23 mouse cellular contexts compared by ENCODE assay signal in the genomic region with DNA sequence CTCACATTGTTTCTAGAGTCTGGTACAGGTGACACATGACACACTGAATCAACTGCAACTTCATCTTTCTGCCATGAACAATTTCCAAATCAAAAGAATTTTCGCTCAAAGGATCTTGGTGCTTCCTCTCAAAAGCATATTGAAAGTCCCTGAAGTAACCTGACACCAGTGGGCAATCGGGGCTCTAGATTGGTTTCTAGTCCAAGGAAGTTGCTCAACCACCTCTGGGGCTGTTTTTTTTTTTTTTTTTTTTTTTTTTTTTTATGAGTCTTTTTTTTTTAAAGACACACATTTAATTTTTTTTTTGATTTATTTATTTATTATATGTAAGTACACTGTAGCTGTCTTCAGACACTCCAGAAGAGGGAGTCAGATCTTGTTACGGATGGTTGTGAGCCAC. TPM values are rescaled to one million over a fixed set of nuclear protein-coding genes. Genes with fewer than 3 reads are reported as not detected.
DNase-seq lines count a peak whose midpoint lies in the region; ATAC-seq lines count a peak whose summit lies in the region.
"Had no signal": no experiment of that assay in that cellular context is flagged by ENCODE, and none has a peak within 500 bp of the region (broad histone marks: within the 10 kb centered on the region; RNA-seq: fewer than 3 reads in every experiment).

No protein-coding gene starts in this region.

- ATAC-seq in hematopoietic stem cell, adult 5-6 weeks (replicated peaks in 1 of 2; ENCODE audit: insufficient read depth in 1 of 2, low FRiP score in 2 of 2, low TSS enrichment in 1 of 2, low read depth in 1 of 2, poor library complexity in 2 of 2, severe bottlenecking in 2 of 2), result peak; percentile 59 to 75; a peak in 2 of 4 replicates
- ATAC-seq: forebrain, embryonic 15.5 days; hindbrain, embryonic 16.5 days had no signal

- DNase-seq in 3T3-L1 (ENCODE audit: low read depth, low spot score) (peak; percentile 29), 416B (ENCODE audit: low read depth) (peak; percentile 95), NIH3T3 (ENCODE audit: low read depth) (peak; percentile 34)
- DNase-seq in thymus, postnatal 0 days (ENCODE audit: low spot score), result no peak
- DNase-seq in layer of hippocampus, adult 11-12 months (ENCODE audit: low spot score), result no peak
- no peak for DNase-seq in frontal cortex, postnatal 25 days (ENCODE audit: low spot score in 2 of 2)
- DNase-seq: adrenal gland, postnatal 25 days; cerebellum, adult 11-12 months; cerebellum, adult 9-11 months; gastrocnemius, adult 2 months; gastrocnemius, postnatal 36 days; heart, adult 2 months; heart, postnatal 10 days; kidney, adult 18-20 months; kidney, postnatal 25 days; layer of hippocampus, postnatal 36 days; liver, embryonic 13.5 days; right cerebral cortex, postnatal 4 days; thymus, adult 18-20 months; thymus, postnatal 36 days had no signal

RNA-seq across cellular contexts. Expression of gene Sinhcaf, which starts 34.2 kb away (rescaled TPM):
- 137 and 180 TPM in 2 replicates for total RNA-seq in hematopoietic stem cell, adult 5-6 weeks (2017)
- 79.5 and 80.9 TPM in 2 replicates for polyA plus RNA-seq in thymus, postnatal 0 days (2015; fragmentation: Nextera tagmentation; extraction: Ambion mirVana)

Comparison
In these comparisons a context has a peak if more than half of its experiments do, and no peak if none do; other contexts are left out.
1. DNase-seq: peak in 3T3-L1 (single experiment), 416B (single experiment) and NIH3T3 (single experiment); none in thymus, postnatal 0 days (single experiment), layer of hippocampus, adult 11-12 months (single experiment) and frontal cortex, postnatal 25 days (0 of 2).